Mouse (Mus musculus): ENCODE measurements around the gene Fmn2. TPM values are rescaled to one million over a fixed set of nuclear protein-coding genes. Genes with fewer than 3 reads are reported as not detected.

Gene Fmn2
- total RNA-seq, 2 experiments from 2014 or later = 45.9 to 52.1 TPM

DNA sequence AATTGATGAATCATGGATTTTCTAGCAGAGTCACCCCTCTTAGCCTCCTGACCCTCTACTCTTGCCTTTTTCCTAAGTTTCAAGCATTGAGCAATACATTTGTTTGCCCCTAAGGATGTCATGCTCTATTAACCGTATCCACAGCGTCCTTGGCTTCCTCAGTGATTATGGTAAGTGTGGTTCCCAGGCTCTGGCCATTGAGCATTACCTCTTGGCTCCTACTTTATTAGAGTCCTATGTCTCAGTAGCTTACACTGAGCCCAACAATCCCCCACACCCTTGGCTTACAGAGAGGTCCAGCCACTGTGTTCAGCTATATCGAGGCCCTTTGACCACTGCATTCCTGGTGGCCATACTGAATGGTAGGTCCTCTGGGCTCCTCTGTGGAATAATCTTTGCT lies 265.2 kb downstream of the Fmn2 start:
- DNase-seq (ENCODE audit: low spot score in 2 of 2) = no peak

DNA sequence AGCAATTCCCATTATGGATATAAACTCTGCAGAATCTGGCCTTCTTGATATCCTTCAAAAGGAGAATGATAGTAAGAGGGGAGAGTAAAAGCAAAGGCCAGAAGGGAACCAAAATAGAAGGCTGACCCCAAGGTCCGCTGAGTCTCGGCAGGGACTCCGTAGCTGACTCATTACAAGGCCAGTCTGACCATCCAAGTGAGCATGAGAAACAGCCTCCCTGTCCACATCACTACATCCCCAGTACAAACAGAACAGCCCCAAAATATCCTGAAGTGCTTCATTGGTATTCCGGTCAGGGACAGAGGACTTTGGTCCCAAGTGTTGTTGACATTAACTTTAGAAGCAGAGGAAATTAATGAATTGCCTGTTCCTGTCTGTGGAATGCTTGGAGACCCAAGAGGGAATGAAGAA lies 270.3 kb downstream of the Fmn2 start:
- no peak for DNase-seq (ENCODE audit: low spot score in 2 of 2)

DNA sequence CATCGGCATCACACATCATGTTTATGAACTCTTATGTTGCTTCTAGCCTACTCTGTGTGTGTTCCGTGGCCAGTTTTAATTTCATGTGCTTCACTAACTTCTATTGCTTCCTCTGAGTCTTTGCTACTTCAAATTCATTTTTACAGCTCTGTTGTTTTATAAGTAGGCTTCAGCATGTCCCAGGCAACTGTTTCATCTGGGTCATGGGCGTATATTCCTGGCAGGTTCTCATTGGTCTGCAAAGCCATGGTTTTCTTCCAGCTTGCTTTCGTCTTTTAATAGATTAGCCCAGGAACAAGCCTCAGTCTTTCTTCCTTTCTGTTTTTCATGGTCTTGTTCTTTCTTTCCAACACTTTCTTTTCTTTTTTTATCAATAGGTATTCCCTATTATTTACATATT lies 279.4 kb downstream of the Fmn2 start:
- no peak for DNase-seq (ENCODE audit: low spot score in 2 of 2)

DNA sequence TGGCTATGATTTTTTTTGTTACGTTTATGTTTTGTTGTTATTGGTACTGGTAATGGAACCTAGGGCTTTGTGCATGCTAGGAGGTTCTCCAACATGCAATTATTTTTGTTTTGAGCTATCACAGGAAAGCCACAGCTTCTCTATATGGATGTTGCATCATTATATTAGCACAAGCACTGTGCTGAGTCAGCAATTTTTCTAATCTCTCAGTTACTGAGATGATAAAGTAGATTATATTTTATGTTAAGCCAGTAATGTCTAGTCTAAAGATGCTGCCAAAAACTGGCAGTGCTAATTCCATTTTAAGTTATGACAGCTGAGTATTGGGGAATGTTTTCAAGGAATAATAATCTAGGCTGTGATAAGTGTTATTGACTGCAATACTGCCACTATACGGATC lies 287.0 kb downstream of the Fmn2 start:
- no peak for DNase-seq (ENCODE audit: low spot score in 2 of 2)

DNA sequence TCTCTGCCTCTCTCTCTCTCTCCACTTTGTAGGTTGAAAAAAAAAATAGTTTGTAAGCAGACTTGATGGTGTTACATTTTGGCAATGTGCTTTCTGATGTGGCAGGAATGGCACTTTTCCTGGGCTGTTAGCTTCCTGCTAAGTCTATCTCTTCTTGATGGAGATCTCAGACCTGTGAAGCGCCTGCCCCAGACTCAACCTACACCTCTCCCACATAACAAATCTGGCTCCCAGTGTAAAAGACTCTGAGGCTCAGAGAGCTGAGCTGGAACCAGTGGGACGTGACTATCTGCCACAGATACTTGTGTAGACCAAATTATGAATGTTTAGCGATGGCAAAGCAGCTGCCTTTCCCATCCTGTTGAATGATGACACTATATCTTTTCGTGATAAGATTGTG lies 310.2 kb downstream of the Fmn2 start:
- no peak for DNase-seq (ENCODE audit: low spot score in 2 of 2)

DNA sequence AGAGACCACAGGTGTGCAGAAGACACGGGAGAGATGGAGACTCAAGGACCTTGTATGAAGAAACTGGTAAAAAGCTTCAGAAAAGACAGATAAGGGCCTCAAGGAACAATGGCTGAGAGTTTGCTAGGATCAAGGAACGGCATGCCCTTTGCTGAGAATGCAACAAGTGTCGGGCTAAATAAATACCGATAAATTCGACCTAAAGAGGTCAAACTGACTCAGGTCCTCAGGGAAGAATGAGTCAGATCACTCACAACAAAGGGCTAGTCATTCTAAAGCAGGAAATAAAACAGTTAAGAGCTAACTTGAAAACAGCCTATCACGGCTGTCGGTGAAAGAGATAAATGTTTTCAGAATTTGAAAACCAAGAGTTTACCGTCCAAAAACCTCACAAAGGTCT lies 324.9 kb downstream of the Fmn2 start:
- DNase-seq (ENCODE audit: low spot score in 2 of 2) = no peak

DNA sequence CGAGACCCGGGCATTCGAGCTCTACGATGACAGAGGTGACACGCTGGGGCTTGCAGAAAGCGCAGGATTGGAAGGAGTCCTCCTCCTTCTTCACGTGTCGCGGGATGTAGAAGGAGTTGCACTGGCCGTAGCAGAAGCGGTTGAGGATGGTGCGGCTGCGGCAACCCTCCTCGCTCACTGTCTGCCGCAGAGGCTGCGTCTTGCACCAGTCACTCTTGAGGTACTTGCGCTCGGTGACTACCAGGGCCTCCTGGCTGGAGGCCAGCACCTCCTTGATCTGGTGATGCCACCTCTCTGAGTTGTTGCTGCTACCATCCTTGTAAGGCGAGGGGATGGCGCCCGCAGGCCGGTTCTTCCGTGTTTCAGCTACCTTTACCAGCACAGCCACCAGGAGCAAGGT lies 335.2 kb downstream of the Fmn2 start:
- no peak for DNase-seq (ENCODE audit: low spot score in 2 of 2)

DNA sequence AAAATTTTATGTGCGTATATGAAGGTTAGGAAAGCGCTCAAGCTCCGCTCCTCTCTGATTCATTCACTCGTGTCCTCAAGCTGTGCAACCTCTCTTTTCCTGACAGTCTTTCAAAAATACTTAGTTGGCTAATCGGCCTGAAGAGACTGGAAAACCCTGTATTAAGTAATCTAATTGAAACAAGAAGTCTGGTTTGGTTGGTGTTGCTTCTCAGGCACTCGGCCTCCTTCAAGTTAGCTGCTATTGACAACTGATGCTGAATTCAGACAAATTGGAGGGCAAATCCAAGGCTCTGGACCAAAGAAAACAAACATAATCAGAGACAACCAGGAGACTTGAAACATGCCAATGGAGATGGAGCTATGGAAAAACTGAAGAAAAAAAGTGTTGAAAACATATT lies 343.2 kb downstream of the Fmn2 start:
- no peak for DNase-seq (ENCODE audit: low spot score in 2 of 2)

DNA sequence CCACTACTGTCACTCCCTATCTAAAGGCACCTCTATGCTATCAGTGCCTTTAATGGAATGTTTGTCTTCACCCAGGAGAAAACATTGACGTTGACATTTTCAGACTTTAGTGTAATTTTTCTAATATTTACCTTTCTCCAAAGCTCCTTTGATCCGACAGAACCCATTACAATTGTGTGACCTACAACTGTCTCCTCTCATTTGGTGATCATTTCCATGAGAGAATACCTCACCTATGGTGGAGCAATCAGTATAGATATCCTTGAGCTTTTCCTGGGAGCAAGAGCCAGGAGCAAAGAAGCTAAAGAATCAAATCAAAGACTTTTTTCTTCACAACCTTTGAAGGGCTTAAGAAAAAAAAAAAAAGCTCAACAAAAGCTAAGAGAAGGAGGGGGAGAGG lies 354.6 kb downstream of the Fmn2 start:
- no peak for DNase-seq (ENCODE audit: low spot score in 2 of 2)

DNA sequence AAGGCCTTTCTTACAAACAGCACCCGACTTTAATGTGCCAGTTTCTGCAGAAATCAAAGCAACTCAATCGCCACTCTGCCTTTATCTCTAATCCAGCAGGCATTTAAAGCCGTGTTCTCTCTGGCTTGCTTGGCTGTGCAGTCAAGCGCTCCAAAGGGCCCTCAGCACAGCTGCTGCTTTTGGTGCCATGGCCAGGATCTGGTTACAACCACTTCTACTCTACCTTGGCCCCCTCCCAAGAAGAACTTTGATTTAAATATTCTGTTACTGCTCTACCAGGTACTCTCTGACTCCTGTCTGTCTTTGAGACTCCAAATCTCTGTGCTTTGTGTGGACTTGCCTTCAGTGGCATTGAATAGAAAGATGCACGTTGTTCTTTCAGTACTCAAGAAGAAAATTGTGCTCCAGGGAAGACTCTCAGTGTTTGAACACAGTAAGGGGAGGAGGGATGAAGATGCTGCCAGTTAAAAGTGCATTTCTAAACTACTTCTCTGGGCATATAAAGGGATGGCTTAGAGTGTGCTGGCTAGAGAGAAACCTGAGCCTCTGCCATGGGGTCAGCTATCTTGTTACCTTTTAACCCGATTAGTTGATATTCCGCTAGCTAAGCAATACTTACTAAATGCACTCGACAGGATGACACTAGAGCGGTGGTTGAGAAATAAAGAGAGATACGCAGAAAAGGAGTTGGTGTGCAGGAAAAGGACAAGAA lies 358.9 kb downstream of the Fmn2 start:
- DNase-seq (ENCODE audit: low spot score in 2 of 2) = no peak

Other genes starting within 250 kb of the Fmn2 start
- not detected for gene Olfr419, start 249.8 kb upstream of the Fmn2 start, total RNA-seq (2021)
- gene Mptx1, start 171.3 kb upstream of the Fmn2 start, total RNA-seq (2021) = not detected
- not detected for gene Olfr417, start 136.7 kb upstream of the Fmn2 start, total RNA-seq (2021)
- gene Olfr248, start 110.8 kb upstream of the Fmn2 start, total RNA-seq (2021) = not detected
- not detected for gene Olfr414, start 77.8 kb upstream of the Fmn2 start, total RNA-seq (2021)
- not detected for gene Olfr220, start 59.7 kb upstream of the Fmn2 start, total RNA-seq (2021)

Data from layer of hippocampus, postnatal 10 days (tissue).